Mouse (Mus musculus) R1 (cell line): ENCODE results near the gene Krt75.
"Not testable (repeated sequence)": the region's sequence is repeated elsewhere in the genome, so short reads cannot be mapped to it uniquely, and the experiment has no call there.

ENCODE experiments used
- DNase-seq: peaks from one replicate; pipeline ENCODE4 v3.0.0-alpha.2; 2018; ENCODE audit warnings: low read depth, low spot score

Gene Krt75

GRCm38 (mm10) chr15:101517161-101517560 lies 56.5 kb downstream of the Krt75 start, which contains the start of gene Gm49425:
Gm49425 (minus strand) TSS chr15:101517261.
- not testable (repeated sequence) for DNase-seq
